Mouse (Mus musculus) gastrocnemius, adult 2 months (tissue): Measurements from ENCODE around the gene Usf3. TPM values are rescaled to one million over a fixed set of nuclear protein-coding genes. Genes with fewer than 3 reads are reported as not detected.

Source experiments
- DNase-seq: peaks from one replicate; pipeline ENCODE4 v3.0.0; 2022
- H3K27ac ChIP-seq: fragments of 200-600 bp; 2 replicates; pipeline ENCODE4 v1.8.1; 2022; ENCODE audit warnings: mild to moderate bottlenecking
- H3K4me3 ChIP-seq: fragments of 200-600 bp; 2 replicates; pipeline ENCODE4 v1.8.1; 2022; ENCODE audit warnings: mild to moderate bottlenecking, moderate library complexity
- CTCF ChIP-seq: fragments of 200-600 bp; IDR thresholded peaks from 2 replicates; pipeline ENCODE4 v1.8.1; 2022; ENCODE audit warnings: antibody characterized with exemption, mild to moderate bottlenecking, moderate library complexity
- intact Hi-C: fragments of 180-260 bp; cut with DNase I; formaldehyde crosslinking; loops from one replicate; pipeline ENCODE4 v1.15.1; 2025
- long read RNA-seq, 2 experiments: library from polyadenylated mRNA; stranded (forward); transcript quantifications; one replicate each; pipeline ENCODE4 v2.0.0; 2021
- total RNA-seq, 2 experiments: library from RNA; stranded (reverse); gene quantifications; 2 replicates each; pipeline ENCODE4 v1.2.3; 2021

The Usf3 gene
- total RNA-seq = 10 to 100 TPM; 41.6 to 47.9 TPM
- long read RNA-seq, experiment 1, full-length matches to known transcripts = 1 of 14 reads
- long read RNA-seq, experiment 1, partial matches to known transcripts = 3 of 14 reads
- long read RNA-seq, experiment 1, other reads (novel, unspliced or antisense) = 10 of 14 reads
- long read RNA-seq, experiment 2, partial matches to known transcripts = 1 of 8 reads
- long read RNA-seq, experiment 2, other reads (novel, unspliced or antisense) = 7 of 8 reads

- intact Hi-C loops = loop anchor here (5.0 kb wide), 2 partner anchors 36 to 44 kb away; partner anchors contain the start of genes Atp6v1a and Naa50
- no peak for TF ChIP-seq CTCF
Observed at GRCm38 (mm10) chr16:44173155-44173941, at the start of gene Usf3. Gene Usf3, plus strand, starts transcription at chr16:44173246.

DNA sequence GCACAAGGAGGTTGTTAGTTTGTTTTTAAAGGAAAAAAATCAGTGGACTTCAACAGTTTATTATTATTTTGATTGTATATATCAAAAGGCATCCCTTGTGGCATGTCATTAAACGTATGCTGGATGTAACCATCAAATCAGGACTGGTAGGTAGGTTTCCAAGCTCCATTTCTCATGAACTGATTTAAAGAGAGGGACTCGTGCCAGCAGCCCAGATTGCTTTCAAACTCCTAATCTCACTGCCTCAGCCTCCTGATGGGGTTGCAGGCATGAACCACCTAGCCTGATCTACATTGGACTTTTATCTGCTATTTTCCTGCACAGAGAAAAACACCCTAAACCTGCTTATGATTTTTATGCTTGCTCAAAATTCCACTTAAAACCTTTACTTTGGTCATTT is 49.3 kb upstream of the Usf3 start:
- H3K27ac ChIP-seq = peak overlapping the region; percentile 84
- DNase-seq = no peak
- TF ChIP-seq CTCF = no peak
- intact Hi-C loops = no loop called here
- no peak overlapping the region for H3K4me3 ChIP-seq

More at GRCm38 (mm10) chr16:44173155-44173941, at the start of gene Usf3:
- H3K4me3 ChIP-seq = peak within 1 kb of the TSS; percentile 98
- H3K27ac ChIP-seq = peak within 1 kb of the TSS; percentile 99
- DNase-seq = peak; percentile 84

- intact Hi-C loops = no loop called here
- no peak for TF ChIP-seq CTCF
- no peak for DNase-seq
- Histone ChIP-seq H3K27ac (peak overlapping the region; percentile 84), H3K4me3 (no peak overlapping the region)
Observed at GRCm38 (mm10) chr16:44124713-44125112, 48.3 kb upstream of the Usf3 start.

GRCm38 (mm10) chr16:44125436-44125835 is 47.6 kb upstream of the Usf3 start:
- intact Hi-C loops = no loop called here
- H3K4me3 ChIP-seq = no peak overlapping the region
- no peak for DNase-seq
- no peak for TF ChIP-seq CTCF
- H3K27ac ChIP-seq = peak overlapping the region; percentile 84

GRCm38 (mm10) chr16:44126437-44126836 is 46.6 kb upstream of the Usf3 start:
- H3K4me3 ChIP-seq = peak overlapping the region; percentile 44
- TF ChIP-seq CTCF = no peak
- peak overlapping the region; percentile 84 for H3K27ac ChIP-seq
- intact Hi-C loops = no loop called here
- DNase-seq = peak; percentile 60

DNA sequence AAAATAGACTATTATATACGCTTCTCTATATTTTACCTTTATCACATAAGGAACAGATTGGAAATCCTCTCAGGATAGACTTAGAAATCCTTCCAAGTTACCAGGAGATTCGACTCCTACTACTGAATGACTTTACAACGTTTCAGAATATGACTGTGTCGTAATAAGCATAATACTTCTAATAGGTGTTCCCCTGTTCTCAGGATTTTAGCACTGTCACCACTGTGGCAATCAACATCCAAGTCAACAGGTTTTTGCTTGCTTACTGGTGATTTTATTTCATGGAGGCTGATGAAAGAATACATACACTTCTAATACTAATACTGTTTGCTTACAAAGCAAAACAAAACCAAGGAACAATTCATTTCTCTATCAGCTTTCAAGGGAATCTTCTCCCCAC is 40.7 kb upstream of the Usf3 start:
- Histone ChIP-seq H3K27ac (peak overlapping the region; percentile 6; the same call in 1 of the 2 replicates), H3K4me3 (no peak overlapping the region)
- TF ChIP-seq CTCF = no peak
- no peak for DNase-seq
- intact Hi-C loops = no loop called here

- Histone ChIP-seq H3K4me3 (no peak overlapping the region), H3K27ac (0 out of 2 replicates have a peak overlapping the region, but pooled peaks have one; percentile 2)
- DNase-seq = no peak
- TF ChIP-seq CTCF = no peak
- intact Hi-C loops = no loop called here
Observed at GRCm38 (mm10) chr16:44133187-44133586, 39.9 kb upstream of the Usf3 start.

DNA sequence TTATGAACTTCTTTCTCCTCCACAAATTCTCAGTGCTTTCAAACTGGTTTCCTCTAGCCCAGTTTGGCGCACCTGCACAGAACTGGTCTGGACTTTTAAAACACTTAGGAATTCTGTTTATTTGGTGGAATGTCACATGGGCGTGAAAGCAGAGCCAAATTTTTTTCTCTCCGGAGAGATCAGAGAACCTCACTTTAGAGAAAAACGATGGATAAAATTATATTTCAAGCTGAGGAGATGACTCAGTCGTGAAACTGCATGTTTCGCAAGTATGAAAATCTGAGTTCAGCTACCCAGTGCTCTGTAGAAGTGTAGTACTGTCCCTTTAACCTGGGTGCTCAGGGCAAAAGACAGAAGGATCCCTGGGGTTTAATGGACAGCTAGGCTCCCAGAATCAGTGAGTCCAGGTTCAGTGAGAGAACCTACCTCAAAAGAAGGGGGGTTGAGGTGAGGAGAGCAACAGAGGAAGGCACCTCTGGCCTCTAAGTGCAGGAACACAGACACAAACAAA is 36.5 kb upstream of the Usf3 start:
- no peak for DNase-seq
- intact Hi-C loops = loop anchor here (5.0 kb wide), 1 partner anchor 36 kb away; the partner anchor contains the start of gene Usf3
- Histone ChIP-seq H3K4me3 (peak overlapping the region; percentile 23), H3K27ac (peak overlapping the region; percentile 77)
- no peak for TF ChIP-seq CTCF

DNA sequence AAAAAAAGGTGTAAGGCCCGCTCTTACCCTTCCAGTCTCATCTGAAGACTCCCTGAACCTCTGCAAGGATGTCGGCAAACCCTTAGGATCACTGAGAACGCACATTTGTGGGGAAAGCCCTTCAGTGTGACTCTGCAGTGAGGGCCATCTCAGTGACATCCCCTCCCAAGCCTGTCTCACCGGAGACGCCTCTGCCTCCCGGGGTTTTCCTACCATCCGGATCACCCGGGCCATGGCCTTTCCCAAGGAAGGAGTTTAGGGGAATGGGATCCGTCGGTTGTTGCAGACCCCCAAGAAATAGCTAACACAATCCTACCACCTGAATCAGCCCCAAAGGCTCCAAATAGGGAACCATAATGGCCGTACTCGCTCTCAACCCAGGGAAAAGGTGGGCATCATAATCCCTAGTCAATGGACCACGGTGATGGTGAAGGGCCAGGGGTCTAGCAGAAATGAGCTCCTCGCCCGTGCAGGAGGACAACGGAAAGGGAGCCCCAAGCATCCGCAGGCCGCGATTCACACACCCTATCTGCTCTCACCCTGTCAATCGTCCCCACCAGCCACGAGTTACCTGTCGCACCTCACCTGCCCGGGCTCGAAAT is 34.6 kb upstream of the Usf3 start:
- intact Hi-C loops = loop anchor here (5.0 kb wide), 1 partner anchor 34 kb away; the partner anchor contains the start of gene Usf3
- no peak for DNase-seq
- no peak for TF ChIP-seq CTCF
- H3K4me3 ChIP-seq = peak overlapping the region; percentile 80
- peak overlapping the region; percentile 97 for H3K27ac ChIP-seq

GRCm38 (mm10) chr16:44138979-44139535 is 34.0 kb upstream of the Usf3 start:
- peak overlapping the region; percentile 80 for H3K4me3 ChIP-seq
- intact Hi-C loops = loop anchor here (5.0 kb wide), 1 partner anchor 33 kb away; the partner anchor contains the start of gene Usf3
- H3K27ac ChIP-seq = peak overlapping the region; percentile 97
- no peak for TF ChIP-seq CTCF
- peak; percentile 90 for DNase-seq

DNA sequence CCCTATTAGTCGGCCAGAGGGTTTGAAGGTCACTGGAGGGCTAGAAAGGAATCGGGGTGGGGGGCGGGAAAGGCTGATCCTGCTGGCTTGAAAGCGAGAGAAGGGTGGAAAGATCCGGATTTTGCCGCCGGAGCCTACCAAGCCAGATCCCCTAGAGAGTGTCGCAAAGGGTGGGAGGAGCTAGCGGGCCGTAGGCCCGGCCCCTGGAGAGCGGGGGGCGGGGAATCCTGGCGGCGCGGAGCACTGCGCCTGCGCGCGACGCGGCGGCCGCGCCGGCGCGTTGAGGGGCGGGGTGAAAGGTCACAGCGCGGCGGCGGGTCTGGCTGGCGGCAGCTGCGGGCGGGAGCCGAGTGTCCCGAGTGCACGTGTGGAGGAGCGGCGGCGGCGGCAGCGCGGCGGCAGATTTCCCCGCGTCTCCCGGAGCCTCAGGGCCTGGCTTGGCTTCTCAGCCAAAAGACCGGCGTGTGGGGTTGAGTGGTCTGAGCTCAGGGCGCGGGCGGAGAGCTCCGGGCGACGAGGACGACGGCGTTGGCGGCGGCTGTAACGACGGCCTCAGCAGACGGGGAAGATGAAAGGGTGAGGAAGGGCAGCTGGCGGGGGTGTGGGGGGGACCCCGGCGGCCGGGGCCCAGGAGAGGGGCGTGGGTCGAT is 33.4 kb upstream of the Usf3 start, which contains the start of the genes Atp6v1a and Naa50:
Atp6v1a (minus strand) TSS at position 170 of the 650 bp plus-strand sequence.
Naa50 (plus strand) TSS at position 295 of the 650 bp plus-strand sequence.
- TF ChIP-seq CTCF = no peak
- H3K27ac ChIP-seq = peak within 1 kb of the TSS; percentile 97
- peak; percentile 94 for DNase-seq
- intact Hi-C loops = loop anchor here (2.0 to 10.0 kb wide), 4 partner anchors 33 to 225 kb away; partner anchors contain the start of gene Usf3
- peak within 1 kb of the TSS; percentile 80 for H3K4me3 ChIP-seq
